19 mouse cellular contexts compared by ENCODE assay signal in genomic region chr5:64472008-64472407, GRCm38 (mm10).
"Had no signal": no experiment of that assay in that cellular context is flagged by ENCODE, and none has a peak within 500 bp of the region (broad histone marks: within the 10 kb centered on the region; RNA-seq: fewer than 3 reads in every experiment).

No protein-coding gene starts in this region.

- H3K27me3 ChIP-seq: kidney, embryonic 15.5 days; lung, embryonic 15.5 days; midbrain, embryonic 13.5 days; neural tube, embryonic 15.5 days had no signal

- H3K4me2 ChIP-seq: kidney, embryonic 15.5 days; lung, embryonic 15.5 days; midbrain, embryonic 13.5 days; neural tube, embryonic 12.5 days; neural tube, embryonic 15.5 days had no signal

- H3K9me3 ChIP-seq: kidney, embryonic 15.5 days; lung, embryonic 15.5 days; megakaryocyte, embryonic 14.5 days; midbrain, embryonic 10.5 days; midbrain, embryonic 13.5 days; neural tube, embryonic 12.5 days; neural tube, embryonic 15.5 days had no signal

- H3K4me3 ChIP-seq: kidney, embryonic 15.5 days; left cerebral cortex, adult 2 months; lung, embryonic 15.5 days; midbrain, embryonic 10.5 days; midbrain, embryonic 13.5 days; neural tube, embryonic 12.5 days; neural tube, embryonic 15.5 days had no signal

- H3K9ac ChIP-seq: kidney, embryonic 15.5 days; liver, embryonic 14.5 days; liver, postnatal 0 days; lung, embryonic 15.5 days; midbrain, embryonic 13.5 days; neural tube, embryonic 12.5 days; neural tube, embryonic 15.5 days had no signal

- ATAC-seq: liver, postnatal 0 days; midbrain, embryonic 13.5 days; midbrain, embryonic 16.5 days had no signal

- DNase-seq: layer of hippocampus, postnatal 36 days; liver, postnatal 0 days; lung, postnatal 10 days; lung, postnatal 36 days; right cerebral cortex, adult 18-20 months; right cerebral cortex, postnatal 25 days; spleen, adult 18-20 months; thymus, adult 2 months; thymus, postnatal 25 days had no signal

- H3K27ac ChIP-seq: kidney, embryonic 15.5 days; left cerebral cortex, adult 2 months; liver, embryonic 14.5 days; lung, embryonic 15.5 days; midbrain, embryonic 10.5 days; midbrain, embryonic 13.5 days; neural tube, embryonic 12.5 days; neural tube, embryonic 15.5 days had no signal

- H3K36me3 ChIP-seq: kidney, embryonic 15.5 days; lung, embryonic 15.5 days; midbrain, embryonic 10.5 days; midbrain, embryonic 13.5 days; neural tube, embryonic 12.5 days; neural tube, embryonic 15.5 days had no signal

- H3K4me1 ChIP-seq: lung, embryonic 15.5 days; midbrain, embryonic 13.5 days; neural tube, embryonic 15.5 days had no signal
